Mouse (Mus musculus): ENCODE measurements around the gene Tek.
"Not testable (repeated sequence)": the region's sequence is repeated elsewhere in the genome, so short reads cannot be mapped to it uniquely, and the experiment has no call there.

Tek gene

GRCm38 (mm10) chr4:94738838-94739731 lies at the start of gene Tek:
Gene Tek (plus strand): TSS chr4:94739289.
- peak; percentile 43 for DNase-seq

GRCm38 (mm10) chr4:94689804-94690203 lies 49.3 kb upstream of the Tek start:
- DNase-seq, result not testable (repeated sequence)

- no peak for DNase-seq
Observed at GRCm38 (mm10) chr4:94691078-94691477, 48.0 kb upstream of the Tek start.

DNA sequence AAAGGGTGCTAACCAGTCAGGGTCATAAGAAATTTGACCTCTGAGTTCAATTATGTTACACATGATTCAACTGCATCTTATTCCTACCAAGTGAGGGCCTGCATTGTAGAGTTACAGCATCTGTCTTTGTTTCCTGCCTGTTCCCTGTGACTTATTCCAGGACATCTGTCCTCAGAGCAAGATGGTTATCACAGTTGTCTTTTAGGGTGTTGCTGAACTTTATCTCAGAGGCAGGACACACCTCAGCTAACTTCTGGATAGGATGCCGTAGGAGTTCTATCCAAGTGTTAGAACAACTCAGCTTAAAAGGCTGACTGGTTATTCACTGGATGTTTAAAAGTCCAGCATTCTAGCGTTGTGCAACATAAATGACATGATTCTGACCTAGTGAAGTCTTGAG lies 46.9 kb upstream of the Tek start:
- no peak for DNase-seq

DNA sequence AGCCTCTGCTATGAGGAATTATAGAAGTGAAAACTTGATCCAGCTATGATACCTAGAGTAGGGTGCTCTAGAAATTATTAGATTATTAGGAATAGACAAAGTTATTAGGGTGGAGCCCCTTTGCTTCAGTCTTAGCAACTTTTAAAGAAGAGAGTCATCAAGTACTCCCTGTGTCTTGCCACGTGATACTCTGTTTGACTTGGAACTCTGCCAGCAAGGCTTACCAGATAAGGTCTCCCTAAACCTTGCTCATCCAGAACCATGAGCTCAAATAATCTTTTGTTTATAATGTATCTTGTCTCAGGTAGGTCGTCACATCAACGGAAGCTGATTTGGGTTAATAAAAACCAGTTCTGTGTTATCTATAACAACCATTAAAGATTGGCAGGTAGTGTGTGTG lies 42.7 kb upstream of the Tek start:
- no peak for DNase-seq

- DNase-seq, result no peak
Observed at GRCm38 (mm10) chr4:94711002-94711401, 28.1 kb upstream of the Tek start.

DNA sequence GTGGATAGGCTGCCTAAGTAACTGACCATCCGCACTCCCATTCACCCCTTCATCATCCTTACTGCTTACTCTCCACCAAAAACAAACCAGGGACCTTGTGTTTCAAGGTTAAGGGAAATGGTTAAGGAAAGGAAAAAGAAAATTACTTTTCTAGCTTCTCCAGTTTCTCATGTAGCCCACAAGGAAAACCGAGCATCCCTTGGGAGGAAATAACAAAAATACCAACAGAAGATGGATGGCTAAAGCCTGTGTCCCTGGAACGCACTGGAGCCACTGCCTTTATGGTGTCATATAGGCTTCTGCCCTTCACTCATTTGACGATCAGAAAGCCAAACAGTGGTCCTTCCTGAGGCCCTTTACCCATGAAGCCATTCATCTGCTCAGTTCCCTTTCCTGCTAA lies 27.7 kb upstream of the Tek start:
- peak; percentile 58 for DNase-seq

GRCm38 (mm10) chr4:94713741-94714140 lies 25.3 kb upstream of the Tek start:
- no peak for DNase-seq

DNA sequence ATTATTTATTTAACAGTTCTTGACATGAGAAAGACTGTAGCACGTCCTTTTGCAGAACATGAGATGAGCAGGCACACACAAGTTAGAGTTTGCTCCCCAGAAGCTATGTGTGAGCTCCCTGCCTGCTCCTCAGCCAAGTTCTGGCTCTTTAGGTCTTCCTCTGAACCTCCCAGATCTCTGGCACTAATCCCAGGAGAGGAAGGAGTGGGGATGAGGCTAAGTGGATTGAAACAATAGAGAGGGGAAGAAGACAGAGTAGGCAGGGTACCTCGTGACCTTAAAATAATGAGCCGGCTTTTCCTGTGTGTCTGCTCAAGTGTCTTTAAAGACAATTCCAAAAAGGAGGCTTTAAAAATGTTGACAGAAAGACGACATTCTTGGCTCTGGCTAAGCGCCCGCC lies 23.9 kb upstream of the Tek start:
- DNase-seq, result peak; percentile 57

GRCm38 (mm10) chr4:94725799-94726198 lies 13.3 kb upstream of the Tek start:
- no peak for DNase-seq

DNA sequence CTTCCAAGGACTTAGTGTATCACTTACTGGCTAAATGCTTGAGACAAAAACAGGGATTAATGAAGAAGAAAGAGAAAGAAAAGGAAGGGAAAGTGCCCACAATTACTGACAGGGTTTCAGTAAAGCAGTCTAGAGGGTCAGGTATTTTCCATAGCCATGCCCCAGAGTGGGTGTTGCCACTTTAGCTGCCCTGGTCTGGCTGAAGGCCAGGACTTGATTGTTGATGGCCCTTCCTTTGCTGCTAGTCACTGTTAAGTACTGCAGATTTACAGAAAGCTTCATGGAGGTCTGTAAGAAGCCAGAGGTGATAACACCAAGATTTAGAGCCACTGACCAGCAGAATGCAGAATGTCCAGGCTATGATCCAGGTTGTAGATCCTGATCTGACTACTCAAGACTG lies 6.4 kb upstream of the Tek start:
- DNase-seq, result no peak

GRCm38 (mm10) chr4:94737326-94738295 lies 1.5 kb upstream of the Tek start:
- DNase-seq, result no peak

- peak; percentile 41 for DNase-seq
Observed at GRCm38 (mm10) chr4:94741824-94742223, 2.7 kb downstream of the Tek start.

DNA sequence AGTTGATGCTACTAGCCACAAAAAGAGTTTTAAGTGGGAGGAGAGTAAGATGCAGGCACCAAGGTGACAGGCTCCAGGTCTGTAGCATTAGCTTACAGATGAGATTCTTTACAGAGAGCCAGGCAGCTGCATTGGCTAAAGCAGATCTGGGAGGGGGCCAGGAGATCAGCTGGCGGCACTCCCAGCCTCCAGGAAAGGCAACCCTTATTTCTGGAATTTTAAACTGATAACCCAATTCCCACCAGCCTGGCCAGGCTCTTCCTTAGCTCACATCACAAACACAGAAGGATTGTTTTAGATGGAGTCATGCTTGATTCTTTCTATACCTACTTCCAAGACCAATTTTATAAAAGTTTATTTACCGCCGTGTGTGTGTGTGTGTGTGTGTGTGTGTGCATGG lies 6.7 kb downstream of the Tek start:
- no peak for DNase-seq

- peak; percentile 76 for DNase-seq
Observed at GRCm38 (mm10) chr4:94746387-94746811, 7.3 kb downstream of the Tek start.

DNA sequence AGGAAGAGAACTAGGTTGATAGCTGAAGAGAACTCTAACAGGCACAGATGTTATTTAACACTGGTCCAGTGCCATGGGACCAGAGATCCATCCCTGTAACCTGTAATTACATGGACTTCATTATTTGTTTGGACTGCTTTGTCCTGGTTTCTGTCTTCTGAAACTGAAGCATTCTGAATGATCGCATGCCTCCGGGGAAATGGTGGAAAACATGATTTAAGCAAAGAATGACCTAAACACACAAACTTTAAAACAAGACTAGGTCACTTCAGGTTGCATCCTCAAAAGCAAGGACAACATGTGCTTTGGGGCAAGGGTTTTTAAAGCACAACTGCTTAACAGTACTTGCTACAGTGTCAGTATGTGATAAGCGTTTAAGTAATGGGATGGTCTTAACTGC lies 8.2 kb downstream of the Tek start:
- DNase-seq, result no peak

- DNase-seq, result no peak
Observed at GRCm38 (mm10) chr4:94752512-94752911, 13.4 kb downstream of the Tek start.

- no peak for DNase-seq
Observed at GRCm38 (mm10) chr4:94765217-94765616, 26.1 kb downstream of the Tek start.

DNA sequence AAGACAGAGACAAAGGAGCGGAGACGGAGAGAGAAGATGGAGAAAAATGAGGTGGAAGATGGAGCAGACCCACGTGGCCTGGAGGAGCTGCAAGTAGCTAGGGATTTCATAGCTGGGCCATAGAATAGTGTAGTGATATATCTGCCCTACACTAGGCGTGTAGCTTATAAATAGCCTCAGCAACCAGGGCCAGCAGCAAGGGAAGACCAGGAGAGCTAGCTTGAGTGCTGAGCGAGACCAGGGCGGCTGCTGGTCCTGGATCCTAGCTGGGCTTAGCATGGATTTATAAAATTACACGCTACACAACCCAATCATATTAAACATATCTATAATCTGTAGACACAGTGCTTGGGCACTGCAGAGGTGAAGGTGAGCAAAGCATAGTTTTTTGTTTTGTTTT lies 27.1 kb downstream of the Tek start:
- no peak for DNase-seq

DNA sequence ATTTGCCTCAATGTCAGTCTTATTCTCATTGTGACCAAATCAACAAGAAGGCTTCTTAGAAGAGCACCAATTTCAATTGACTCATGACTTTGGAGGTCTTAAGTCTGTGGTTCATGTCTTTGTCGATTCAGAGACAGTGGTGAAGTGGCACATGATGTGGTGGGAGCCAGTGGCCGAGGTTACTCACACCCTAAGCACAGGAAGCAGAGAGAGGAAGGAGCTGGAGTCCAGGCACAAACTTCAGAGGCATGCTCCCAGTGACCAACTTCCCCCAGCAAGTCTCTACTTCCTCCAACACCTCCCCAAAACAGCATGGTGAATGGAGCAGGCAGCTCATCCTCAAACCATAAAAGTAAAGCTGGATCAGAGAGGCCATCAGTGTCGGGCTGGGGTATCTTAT lies 29.5 kb downstream of the Tek start:
- DNase-seq, result no peak

- DNase-seq, result no peak
Observed at GRCm38 (mm10) chr4:94781043-94781442, 42.0 kb downstream of the Tek start.

GRCm38 (mm10) chr4:94785921-94786320 lies 46.8 kb downstream of the Tek start:
- DNase-seq, result no peak

GRCm38 (mm10) chr4:94803187-94803586 lies 64.1 kb downstream of the Tek start:
- no peak for DNase-seq

GRCm38 (mm10) chr4:94810616-94811015 lies 71.5 kb downstream of the Tek start:
- DNase-seq, result no peak

All from kidney, adult 9 months (tissue).